Mouse (Mus musculus): ENCODE results near the gene Elk1.

- TF ChIP-seq POLR2A (IDR thresholded peaks at IDR 0.05; ENCODE audit: insufficient read length, low read depth) (peak; percentile 77), MAX (IDR thresholded peaks at IDR 0.05; ENCODE audit: low read depth) (no peak), SRF (IDR thresholded peaks at IDR 0.05; ENCODE audit: control insufficient read depth, insufficient read length, low read depth) (no peak), USF1 (IDR thresholded peaks at IDR 0.05; ENCODE audit: low read depth) (peak; percentile 12), MYOD1 (IDR thresholded peaks at IDR 0.05; ENCODE audit: control insufficient read depth in 1 of 3, insufficient read length in 2 of 3, low read depth in 2 of 3) (no peak), TCF12 (IDR thresholded peaks at IDR 0.05; ENCODE audit: insufficient read depth, poor library complexity, severe bottlenecking) (no peak), TCF3 (IDR thresholded peaks at IDR 0.05; ENCODE audit: insufficient read length, low read depth) (no peak), POLR2AphosphoS2 (IDR thresholded peaks at IDR 0.05; ENCODE audit: insufficient read length, low read depth) (peak; percentile 62), E2F4 (IDR thresholded peaks at IDR 0.05; ENCODE audit: insufficient read depth) (no peak)
These were observed 11.3 kb upstream of the Elk1 start, which contains the start of gene Uxt for GRCm38 (mm10) chrX:20961477-20962378.

All from myocyte (in vitro differentiated cells).